Mouse (Mus musculus): ENCODE measurements around the gene Sorcs3. TPM values are rescaled to one million over a fixed set of nuclear protein-coding genes. Genes with fewer than 3 reads are reported as not detected.

The Sorcs3 gene
- polyA plus RNA-seq, 1 experiment from 2014 or later, result 4.9 TPM

GRCm38 (mm10) chr19:48700111-48700658 is 494.4 kb downstream of the Sorcs3 start:
- Histone ChIP-seq H3K4me1 (no peaks in the 10 kb centered on the region), H3K36me3 (no peaks in the 10 kb centered on the region), H3K4me2 (replicated peaks) (no peak overlapping the region), H3K27ac (no peak overlapping the region), H3K9me3 (no peaks in the 10 kb centered on the region), H3K9ac (no peak overlapping the region), H3K4me3 (no peak overlapping the region), H3K27me3 (no peaks in the 10 kb centered on the region)
- ATAC-seq (ENCODE audit: low FRiP score, low read depth), result no peak
- WGBS, result 55% methylated on average over 6 of the region's 6 CpGs

- H3K36me3 ChIP-seq, result no peaks in the 10 kb centered on the region
- peaks cover 9% of the 10 kb centered on the region for H3K4me1 ChIP-seq
- H3K27me3 ChIP-seq, result no peaks in the 10 kb centered on the region
- WGBS, result 92% methylated on average over 2 of the region's 2 CpGs
- H3K4me3 ChIP-seq, result no peak overlapping the region
- no peaks in the 10 kb centered on the region for H3K9me3 ChIP-seq
- no peak for ATAC-seq (ENCODE audit: low FRiP score, low read depth)
- H3K4me2 ChIP-seq (replicated peaks), result no peak overlapping the region
- no peak overlapping the region for H3K27ac ChIP-seq
- H3K9ac ChIP-seq, result no peak overlapping the region
Observed at GRCm38 (mm10) chr19:48703763-48704162, 497.9 kb downstream of the Sorcs3 start.

GRCm38 (mm10) chr19:48706267-48706923 is 500.6 kb downstream of the Sorcs3 start:
- Histone ChIP-seq H3K36me3 (no peaks in the 10 kb centered on the region), H3K27ac (no peak overlapping the region)
- WGBS, result 3% methylated on average over 1 of the region's 1 CpGs

GRCm38 (mm10) chr19:48706924-48707320 is 501.1 kb downstream of the Sorcs3 start:
- no peak overlapping the region for H3K9ac ChIP-seq
- ATAC-seq (ENCODE audit: low FRiP score, low read depth), result no peak
- no peaks in the 10 kb centered on the region for H3K36me3 ChIP-seq
- H3K4me2 ChIP-seq (replicated peaks), result no peak overlapping the region
- H3K27me3 ChIP-seq, result no peaks in the 10 kb centered on the region
- H3K27ac ChIP-seq, result no peak overlapping the region
- H3K4me1 ChIP-seq, result peaks cover 9% of the 10 kb centered on the region
- 92% methylated on average over 1 of the region's 1 CpGs for WGBS
- no peak overlapping the region for H3K4me3 ChIP-seq
- H3K9me3 ChIP-seq, result no peaks in the 10 kb centered on the region

More at GRCm38 (mm10) chr19:48706267-48706923, 500.6 kb downstream of the Sorcs3 start:
- H3K27me3 ChIP-seq, result no peaks in the 10 kb centered on the region
- no peak overlapping the region for H3K4me2 ChIP-seq (replicated peaks)
- H3K4me1 ChIP-seq, result peaks cover 9% of the 10 kb centered on the region
- no peak overlapping the region for H3K9ac ChIP-seq
- no peak overlapping the region for H3K4me3 ChIP-seq
- H3K9me3 ChIP-seq, result no peaks in the 10 kb centered on the region
- ATAC-seq (ENCODE audit: low FRiP score, low read depth), result no peak

- Histone ChIP-seq H3K27ac (no peak overlapping the region), H3K36me3 (no peaks in the 10 kb centered on the region), H3K9me3 (no peaks in the 10 kb centered on the region), H3K4me2 (replicated peaks) (no peak overlapping the region), H3K4me3 (no peak overlapping the region), H3K4me1 (no peaks in the 10 kb centered on the region), H3K27me3 (no peaks in the 10 kb centered on the region), H3K9ac (no peak overlapping the region)
- 84% methylated on average over 6 of the region's 6 CpGs for WGBS
- no peak for ATAC-seq (ENCODE audit: low FRiP score, low read depth)
Observed at GRCm38 (mm10) chr19:48725851-48726419, 520.1 kb downstream of the Sorcs3 start.

DNA sequence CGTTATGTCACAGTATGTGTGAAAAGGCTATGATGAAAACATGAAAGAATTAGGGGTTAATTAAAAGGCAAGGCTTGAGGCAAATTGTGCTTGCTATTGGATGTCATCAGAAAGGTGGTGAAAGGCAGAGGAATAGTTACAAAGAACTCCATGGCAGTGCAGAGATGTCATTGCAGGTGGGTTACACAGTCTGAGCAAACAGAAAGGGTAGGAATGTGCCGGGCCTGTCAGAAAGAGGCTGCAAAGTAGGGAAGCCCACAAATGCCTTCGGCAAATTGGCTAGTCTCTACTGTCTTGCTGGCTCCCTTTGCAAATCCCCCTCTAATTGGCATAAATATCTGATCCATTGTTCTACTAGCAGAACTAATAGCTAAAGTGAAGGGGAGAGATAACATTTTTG is 521.2 kb downstream of the Sorcs3 start:
- 83% methylated on average over 3 of the region's 3 CpGs for WGBS
- H3K4me3 ChIP-seq, result no peak overlapping the region
- ATAC-seq (ENCODE audit: low FRiP score, low read depth), result no peak

DNA sequence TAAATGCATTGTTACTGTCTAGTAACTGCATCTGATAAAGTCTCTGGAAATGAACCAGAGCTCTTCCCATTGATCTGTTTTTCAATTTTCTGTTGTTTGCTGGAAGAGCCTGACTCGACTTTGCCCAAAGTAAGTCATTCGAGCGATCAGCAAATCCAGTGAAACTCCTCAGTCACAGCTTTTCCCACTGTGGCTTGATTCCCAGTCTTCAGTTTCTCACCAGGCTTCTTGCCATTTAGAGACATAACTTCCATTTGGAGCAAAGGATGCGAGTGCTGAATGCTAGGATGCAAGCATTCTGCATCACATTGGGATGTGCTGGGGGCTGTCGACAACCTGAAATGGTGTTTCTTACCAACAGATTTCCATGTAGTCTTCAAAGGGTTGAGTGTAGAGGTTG is 521.8 kb downstream of the Sorcs3 start:
- WGBS, result 91% methylated on average over 5 of the region's 5 CpGs

More for the DNA sequence above, 521.2 kb downstream of the Sorcs3 start:
- no peak overlapping the region for H3K9ac ChIP-seq
- no peaks in the 10 kb centered on the region for H3K36me3 ChIP-seq
- no peaks in the 10 kb centered on the region for H3K4me1 ChIP-seq
- no peaks in the 10 kb centered on the region for H3K27me3 ChIP-seq
- no peak overlapping the region for H3K4me2 ChIP-seq (replicated peaks)
- H3K27ac ChIP-seq, result no peak overlapping the region
- H3K9me3 ChIP-seq, result no peaks in the 10 kb centered on the region

DNA sequence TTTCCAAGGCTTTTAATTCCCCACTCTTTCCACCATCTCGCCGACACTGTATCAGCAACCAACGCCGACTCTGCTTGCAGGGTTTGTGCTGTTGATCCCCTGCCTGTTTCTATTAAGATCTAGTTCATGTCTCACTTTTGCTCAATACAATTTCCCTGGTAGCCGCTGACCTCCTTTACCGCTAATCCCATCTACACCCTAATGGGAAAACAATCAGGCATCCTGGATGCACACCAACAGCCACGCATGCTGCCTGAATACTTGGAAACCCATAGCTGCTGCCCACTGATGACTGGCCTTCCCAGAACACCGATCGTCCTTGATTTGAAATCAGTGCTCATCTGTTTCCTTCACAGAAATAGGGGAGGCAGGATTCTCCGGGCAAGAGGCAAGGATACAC is 525.9 kb downstream of the Sorcs3 start:
- Histone ChIP-seq H3K27ac (no peak overlapping the region), H3K36me3 (no peaks in the 10 kb centered on the region), H3K27me3 (no peaks in the 10 kb centered on the region), H3K4me2 (replicated peaks) (no peak overlapping the region), H3K4me3 (no peak overlapping the region), H3K4me1 (no peaks in the 10 kb centered on the region), H3K9me3 (no peaks in the 10 kb centered on the region), H3K9ac (no peak overlapping the region)
- ATAC-seq (ENCODE audit: low FRiP score, low read depth), result no peak
- 89% methylated on average over 10 of the region's 10 CpGs for WGBS

More for the DNA sequence above, 521.8 kb downstream of the Sorcs3 start:
- Histone ChIP-seq H3K27ac (no peak overlapping the region), H3K4me2 (replicated peaks) (no peak overlapping the region), H3K4me1 (no peaks in the 10 kb centered on the region), H3K27me3 (no peaks in the 10 kb centered on the region), H3K36me3 (no peaks in the 10 kb centered on the region), H3K9me3 (no peaks in the 10 kb centered on the region), H3K9ac (no peak overlapping the region), H3K4me3 (no peak overlapping the region)
- ATAC-seq (ENCODE audit: low FRiP score, low read depth), result no peak

- no peak overlapping the region for H3K9ac ChIP-seq
- ATAC-seq (ENCODE audit: low FRiP score, low read depth), result no peak
- no peak overlapping the region for H3K27ac ChIP-seq
- H3K36me3 ChIP-seq, result no peaks in the 10 kb centered on the region
- H3K4me2 ChIP-seq (replicated peaks), result no peak overlapping the region
- H3K9me3 ChIP-seq, result no peaks in the 10 kb centered on the region
- no peaks in the 10 kb centered on the region for H3K27me3 ChIP-seq
- H3K4me3 ChIP-seq, result no peak overlapping the region
- H3K4me1 ChIP-seq, result no peaks in the 10 kb centered on the region
- WGBS, result 66% methylated on average over 4 of the region's 4 CpGs
Observed at GRCm38 (mm10) chr19:48734370-48734769, 528.5 kb downstream of the Sorcs3 start.

DNA sequence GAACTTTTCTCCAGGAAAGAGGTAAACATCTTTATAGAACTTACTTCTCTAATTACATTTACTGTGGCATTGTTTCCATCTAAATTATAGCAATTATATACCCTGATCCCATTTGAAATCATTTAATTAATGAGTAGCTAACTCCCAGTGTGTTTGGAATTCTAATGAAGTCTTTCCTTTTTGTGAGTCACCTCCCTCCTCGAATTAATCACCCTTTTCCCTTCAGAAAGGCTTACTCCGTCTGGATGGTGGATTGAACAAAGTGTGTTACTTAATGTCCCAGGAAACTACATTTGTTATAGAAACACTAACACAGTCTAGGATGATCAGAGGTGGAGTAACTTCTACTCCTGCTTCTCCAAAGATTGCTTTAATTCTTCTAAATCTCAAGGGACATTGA is 531.7 kb downstream of the Sorcs3 start:
- 40% methylated on average over 2 of the region's 2 CpGs for WGBS
- no peak overlapping the region for H3K4me2 ChIP-seq (replicated peaks)

GRCm38 (mm10) chr19:48755156-48755555 is 549.3 kb downstream of the Sorcs3 start:
- Histone ChIP-seq H3K4me1 (peaks cover 9% of the 10 kb centered on the region), H3K4me2 (replicated peaks) (no peak overlapping the region), H3K27ac (no peak overlapping the region), H3K9ac (no peak overlapping the region), H3K4me3 (no peak overlapping the region), H3K9me3 (no peaks in the 10 kb centered on the region), H3K27me3 (no peaks in the 10 kb centered on the region), H3K36me3 (no peaks in the 10 kb centered on the region)
- 84% methylated on average over 9 of the region's 9 CpGs for WGBS
- no peak for ATAC-seq (ENCODE audit: low FRiP score, low read depth)

More for the DNA sequence above, 531.7 kb downstream of the Sorcs3 start:
- Histone ChIP-seq H3K9ac (no peak overlapping the region), H3K4me1 (no peaks in the 10 kb centered on the region), H3K27me3 (no peaks in the 10 kb centered on the region), H3K27ac (no peak overlapping the region), H3K9me3 (no peaks in the 10 kb centered on the region), H3K36me3 (no peaks in the 10 kb centered on the region), H3K4me3 (no peak overlapping the region)
- no peak for ATAC-seq (ENCODE audit: low FRiP score, low read depth)

DNA sequence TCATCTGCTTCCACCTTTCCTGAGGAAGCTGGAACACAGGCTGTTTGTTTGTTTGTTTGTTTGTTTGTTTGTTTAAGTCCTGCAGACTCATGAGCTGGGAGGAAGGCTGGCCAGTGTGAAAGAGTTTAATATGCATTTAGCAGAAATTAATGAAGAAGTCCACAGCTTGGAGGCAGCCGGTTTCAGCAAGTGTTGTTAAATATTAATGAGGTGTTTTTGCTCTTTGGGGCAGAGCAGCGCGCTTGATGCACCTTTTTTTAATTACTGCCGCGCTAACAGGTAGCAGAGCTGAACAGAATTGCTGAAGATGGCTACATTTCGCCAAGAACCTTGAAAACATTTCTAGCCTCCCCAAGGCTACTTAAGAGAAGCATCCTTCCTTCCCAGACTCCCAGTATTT is 551.0 kb downstream of the Sorcs3 start:
- Histone ChIP-seq H3K4me1 (peaks cover 9% of the 10 kb centered on the region), H3K9me3 (no peaks in the 10 kb centered on the region), H3K27ac (no peak overlapping the region), H3K4me3 (no peak overlapping the region), H3K36me3 (no peaks in the 10 kb centered on the region), H3K4me2 (replicated peaks) (no peak overlapping the region), H3K27me3 (no peaks in the 10 kb centered on the region), H3K9ac (no peak overlapping the region)
- 12% methylated on average over 6 of the region's 6 CpGs for WGBS
- ATAC-seq (ENCODE audit: low FRiP score, low read depth), result no peak
